Mouse (Mus musculus) limb, embryonic 10.5 days (tissue): ENCODE data around the gene Nmrk1. TPM values are rescaled to one million over a fixed set of nuclear protein-coding genes. Genes with fewer than 3 reads are reported as not detected.

ENCODE experiments used
- DNase-seq: peaks from one replicate; pipeline ENCODE4 v3.0.0-alpha.2; 2017; ENCODE audit warnings: low spot score
- H3K27ac ChIP-seq: fragments of 300-500 bp; sonication (generic); 2 replicates; pipeline ENCODE4 v1.5.1; 2016; ENCODE audit warnings: mild to moderate bottlenecking
- H3K27me3 ChIP-seq: fragments of 300-500 bp; sonication (generic); 2 replicates; pipeline ENCODE4 v1.6.1; 2016; ENCODE audit warnings: low read depth, mild to moderate bottlenecking; ENCODE audit not compliant: poor library complexity, severe bottlenecking
- H3K36me3 ChIP-seq: fragments of 300-500 bp; sonication (generic); 2 replicates; pipeline ENCODE4 v1.6.1; 2016; ENCODE audit warnings: mild to moderate bottlenecking, moderate library complexity
- H3K4me1 ChIP-seq: fragments of 300-500 bp; sonication (generic); 2 replicates; pipeline ENCODE4 v1.6.1; 2016
- H3K4me3 ChIP-seq: fragments of 300-500 bp; sonication (generic); 2 replicates; pipeline ENCODE4 v1.5.1; 2016; ENCODE audit warnings: mild to moderate bottlenecking, moderate library complexity
- H3K9me3 ChIP-seq: fragments of 300-500 bp; sonication (generic); replicated peaks from 2 replicates; pipeline ENCODE4 v1.6.1; 2016; ENCODE audit warnings: mild to moderate bottlenecking
- WGBS: fragments of 180-500 bp; shearing (Covaris S2); methylation state at CpG from one replicate; pipeline ENCODE4 v1.1.7; 2016; 5-methylcytosine and 5-hydroxymethylcytosine counted together
- polyA plus RNA-seq: library from polyadenylated mRNA; unstranded; fragments of >200 nt; fragmentation: Nextera tagmentation; extraction: Ambion mirVana; gene quantifications from 2 replicates; pipeline ENCODE4 v1.2.1, GENCODE M21; 2016

Gene Nmrk1
- polyA plus RNA-seq, 1 experiment from 2014 or later = 9.0 TPM

GRCm38 (mm10) chr19:18663904-18664303 is 32.2 kb downstream of the Nmrk1 start:
- H3K4me1 ChIP-seq = no peaks in the 10 kb centered on the region
- no peaks in the 10 kb centered on the region for H3K36me3 ChIP-seq
- no peaks in the 10 kb centered on the region for H3K9me3 ChIP-seq
- WGBS = 63% methylated on average over 2 of the region's 2 CpGs
- DNase-seq = no peak
- H3K27me3 ChIP-seq = no peaks in the 10 kb centered on the region
- no peak overlapping the region for H3K4me3 ChIP-seq
- H3K27ac ChIP-seq = no peak overlapping the region

GRCm38 (mm10) chr19:18666966-18667365 is 35.2 kb downstream of the Nmrk1 start:
- Histone ChIP-seq H3K27me3 (no peaks in the 10 kb centered on the region), H3K4me1 (peaks cover 9% of the 10 kb centered on the region), H3K27ac (no peak overlapping the region), H3K4me3 (no peak overlapping the region), H3K9me3 (no peaks in the 10 kb centered on the region), H3K36me3 (no peaks in the 10 kb centered on the region)
- no peak for DNase-seq
- 92% methylated on average over 7 of the region's 7 CpGs for WGBS

- WGBS = 97% methylated on average over 7 of the region's 7 CpGs
- H3K4me1 ChIP-seq = peaks cover 25% of the 10 kb centered on the region
- DNase-seq = no peak
- no peaks in the 10 kb centered on the region for H3K36me3 ChIP-seq
- H3K9me3 ChIP-seq = no peaks in the 10 kb centered on the region
- H3K27ac ChIP-seq = no peak overlapping the region
- no peaks in the 10 kb centered on the region for H3K27me3 ChIP-seq
- no peak overlapping the region for H3K4me3 ChIP-seq
Measured at GRCm38 (mm10) chr19:18669551-18669950, 37.8 kb downstream of the Nmrk1 start.

GRCm38 (mm10) chr19:18670608-18671007 is 38.9 kb downstream of the Nmrk1 start, which contains the start of gene Carnmt1:
Gene Carnmt1, plus strand, starts transcription at chr19:18670764.
- Histone ChIP-seq H3K27ac (peak within 1 kb of the TSS; percentile 94), H3K9me3 (no peaks in the 10 kb centered on the region), H3K27me3 (no peaks in the 10 kb centered on the region), H3K4me1 (peaks cover 25% of the 10 kb centered on the region), H3K36me3 (no peaks in the 10 kb centered on the region), H3K4me3 (peak within 1 kb of the TSS; percentile 86)
- under 1% methylated on average over 57 of the region's 58 CpGs for WGBS
- peak; percentile 97 for DNase-seq

GRCm38 (mm10) chr19:18671056-18671741 is 39.4 kb downstream of the Nmrk1 start:
- DNase-seq = peak; percentile 73
- peaks cover 25% of the 10 kb centered on the region for H3K4me1 ChIP-seq
- H3K4me3 ChIP-seq = peak overlapping the region; percentile 86
- WGBS = under 1% methylated on average over 64 of the region's 64 CpGs
- H3K27ac ChIP-seq = peak overlapping the region; percentile 94
- H3K9me3 ChIP-seq = no peaks in the 10 kb centered on the region
- no peaks in the 10 kb centered on the region for H3K27me3 ChIP-seq
- H3K36me3 ChIP-seq = no peaks in the 10 kb centered on the region

- Histone ChIP-seq H3K4me3 (peak overlapping the region; percentile 86), H3K4me1 (peaks cover 25% of the 10 kb centered on the region), H3K36me3 (no peaks in the 10 kb centered on the region), H3K9me3 (no peaks in the 10 kb centered on the region), H3K27me3 (no peaks in the 10 kb centered on the region), H3K27ac (no peak overlapping the region)
- WGBS = 71% methylated on average over 3 of the region's 3 CpGs
- DNase-seq = no peak
Measured at GRCm38 (mm10) chr19:18672498-18672897, 40.7 kb downstream of the Nmrk1 start.

- Histone ChIP-seq H3K27me3 (no peaks in the 10 kb centered on the region), H3K4me3 (peak overlapping the region; percentile 86; the same call in 1 of the 2 replicates), H3K36me3 (0 out of 2 replicates have a peak, but pooled peaks cover 3% of the 10 kb centered on the region), H3K9me3 (no peaks in the 10 kb centered on the region), H3K27ac (no peak overlapping the region), H3K4me1 (peaks cover 25% of the 10 kb centered on the region)
- WGBS = 21% methylated on average over 4 of the region's 4 CpGs
- no peak for DNase-seq
Measured at GRCm38 (mm10) chr19:18673116-18673515, 41.4 kb downstream of the Nmrk1 start.

GRCm38 (mm10) chr19:18682142-18682541 is 50.4 kb downstream of the Nmrk1 start:
- Histone ChIP-seq H3K27me3 (no peaks in the 10 kb centered on the region), H3K9me3 (no peaks in the 10 kb centered on the region), H3K36me3 (peaks cover 42% of the 10 kb centered on the region), H3K27ac (no peak overlapping the region), H3K4me3 (no peak overlapping the region), H3K4me1 (no peaks in the 10 kb centered on the region)
- DNase-seq = no peak
- WGBS = 83% methylated on average over 4 of the region's 4 CpGs

GRCm38 (mm10) chr19:18687556-18687955 is 55.8 kb downstream of the Nmrk1 start:
- Histone ChIP-seq H3K4me1 (no peaks in the 10 kb centered on the region), H3K9me3 (no peaks in the 10 kb centered on the region), H3K4me3 (no peak overlapping the region), H3K36me3 (peaks cover 25% of the 10 kb centered on the region; the same call in 1 of the 2 replicates), H3K27ac (no peak overlapping the region), H3K27me3 (no peaks in the 10 kb centered on the region)
- no peak for DNase-seq
- 74% methylated on average over 3 of the region's 3 CpGs for WGBS

- Histone ChIP-seq H3K27me3 (no peaks in the 10 kb centered on the region), H3K36me3 (peaks cover 46% of the 10 kb centered on the region), H3K4me3 (no peak overlapping the region), H3K9me3 (no peaks in the 10 kb centered on the region), H3K27ac (no peak overlapping the region), H3K4me1 (no peaks in the 10 kb centered on the region)
- DNase-seq = no peak
- 84% methylated on average over 3 of the region's 3 CpGs for WGBS
Measured at GRCm38 (mm10) chr19:18692176-18692575, 60.4 kb downstream of the Nmrk1 start.

GRCm38 (mm10) chr19:18692768-18693167 is 61.0 kb downstream of the Nmrk1 start:
- H3K4me1 ChIP-seq = no peaks in the 10 kb centered on the region
- H3K27ac ChIP-seq = no peak overlapping the region
- no peak overlapping the region for H3K4me3 ChIP-seq
- no peaks in the 10 kb centered on the region for H3K9me3 ChIP-seq
- 89% methylated on average over 2 of the region's 2 CpGs for WGBS
- H3K36me3 ChIP-seq = peaks cover 50% of the 10 kb centered on the region
- no peaks in the 10 kb centered on the region for H3K27me3 ChIP-seq
- no peak for DNase-seq

- 96% methylated on average over 3 of the region's 3 CpGs for WGBS
- H3K27me3 ChIP-seq = no peaks in the 10 kb centered on the region
- no peaks in the 10 kb centered on the region for H3K4me1 ChIP-seq
- H3K9me3 ChIP-seq = no peaks in the 10 kb centered on the region
- DNase-seq = no peak
- H3K4me3 ChIP-seq = no peak overlapping the region
- no peak overlapping the region for H3K27ac ChIP-seq
- H3K36me3 ChIP-seq = peaks cover 54% of the 10 kb centered on the region
Measured at GRCm38 (mm10) chr19:18695116-18695515, 63.4 kb downstream of the Nmrk1 start.

GRCm38 (mm10) chr19:18695552-18695951 is 63.8 kb downstream of the Nmrk1 start:
- Histone ChIP-seq H3K9me3 (no peaks in the 10 kb centered on the region), H3K27ac (no peak overlapping the region), H3K27me3 (no peaks in the 10 kb centered on the region), H3K36me3 (peaks cover 54% of the 10 kb centered on the region), H3K4me3 (no peak overlapping the region), H3K4me1 (no peaks in the 10 kb centered on the region)
- no peak for DNase-seq
- 91% methylated on average over 1 of the region's 1 CpGs for WGBS
